Mouse (Mus musculus) midbrain, embryonic 10.5 days (tissue): ENCODE measurements around the gene Xcl1. TPM values are rescaled to one million over a fixed set of nuclear protein-coding genes. Genes with fewer than 3 reads are reported as not detected.

Experiments
- DNase-seq: peaks from one replicate; pipeline ENCODE4 v3.0.0-alpha.2; 2017; ENCODE audit warnings: low spot score
- H3K27ac ChIP-seq: fragments of 300-500 bp; sonication (generic); replicated peaks from 2 replicates; pipeline ENCODE4 v1.5.1; 2016; ENCODE audit warnings: mild to moderate bottlenecking
- H3K27me3 ChIP-seq: fragments of 300-500 bp; sonication (generic); 2 replicates; pipeline ENCODE4 v1.6.1; 2016; ENCODE audit warnings: low read depth, mild to moderate bottlenecking; ENCODE audit not compliant: poor library complexity, severe bottlenecking
- H3K36me3 ChIP-seq: fragments of 300-500 bp; sonication (generic); 2 replicates; pipeline ENCODE4 v1.6.1; 2016; ENCODE audit warnings: mild to moderate bottlenecking, moderate library complexity
- H3K4me1 ChIP-seq: fragments of 300-500 bp; sonication (generic); 2 replicates; pipeline ENCODE4 v1.6.1; 2016
- H3K4me3 ChIP-seq: fragments of 300-500 bp; sonication (generic); 2 replicates; pipeline ENCODE4 v1.5.1; 2016; ENCODE audit warnings: mild to moderate bottlenecking, moderate library complexity
- H3K9me3 ChIP-seq: fragments of 300-500 bp; sonication (generic); replicated peaks from 2 replicates; pipeline ENCODE4 v1.6.1; 2016; ENCODE audit warnings: mild to moderate bottlenecking
- WGBS: fragments of 180-500 bp; shearing (Covaris S2); methylation state at CpG from one replicate; pipeline ENCODE4 v1.1.7; 2016; 5-methylcytosine and 5-hydroxymethylcytosine counted together
- polyA plus RNA-seq: library from polyadenylated mRNA; unstranded; fragments of >200 nt; fragmentation: Nextera tagmentation; extraction: Ambion mirVana; gene quantifications from 2 replicates; pipeline ENCODE4 v1.2.1, GENCODE M21; 2016

Xcl1 gene
- polyA plus RNA-seq, 1 experiment from 2014 or later, result not detected

DNA sequence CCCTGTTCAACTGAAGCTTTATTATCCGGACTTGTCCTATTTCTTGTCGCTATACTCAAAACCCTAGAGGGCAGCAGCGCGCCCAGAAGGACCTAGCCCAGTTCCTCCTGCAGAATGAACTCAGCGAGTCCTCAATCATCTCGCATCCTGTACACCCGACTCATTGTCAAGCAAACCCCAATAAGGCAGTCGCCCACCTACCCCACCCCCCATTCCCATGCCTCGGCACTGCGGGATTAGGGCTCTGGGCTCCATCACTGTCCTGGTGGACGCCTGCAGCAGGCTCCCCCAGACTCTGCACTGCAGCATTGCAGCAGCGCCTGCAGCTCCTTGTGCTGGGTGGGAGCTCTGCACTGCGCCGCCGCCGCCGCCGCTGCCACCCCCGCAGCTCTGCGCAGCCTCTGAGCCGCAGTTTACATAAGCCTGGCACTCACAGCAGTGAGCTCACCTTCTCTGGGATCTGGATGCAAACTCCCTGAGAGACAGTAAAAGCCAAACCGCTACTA lies 36.4 kb downstream of the Xcl1 start:
- Histone ChIP-seq H3K4me3 (peak overlapping the region; percentile 64), H3K27ac (peak overlapping the region; percentile 85), H3K4me1 (peaks cover 22% of the 10 kb centered on the region), H3K9me3 (no peaks in the 10 kb centered on the region), H3K27me3 (peaks cover 21% of the 10 kb centered on the region), H3K36me3 (no peaks in the 10 kb centered on the region)
- DNase-seq, result peak; percentile 80
- WGBS, result under 1% methylated on average over 22 of the region's 22 CpGs

DNA sequence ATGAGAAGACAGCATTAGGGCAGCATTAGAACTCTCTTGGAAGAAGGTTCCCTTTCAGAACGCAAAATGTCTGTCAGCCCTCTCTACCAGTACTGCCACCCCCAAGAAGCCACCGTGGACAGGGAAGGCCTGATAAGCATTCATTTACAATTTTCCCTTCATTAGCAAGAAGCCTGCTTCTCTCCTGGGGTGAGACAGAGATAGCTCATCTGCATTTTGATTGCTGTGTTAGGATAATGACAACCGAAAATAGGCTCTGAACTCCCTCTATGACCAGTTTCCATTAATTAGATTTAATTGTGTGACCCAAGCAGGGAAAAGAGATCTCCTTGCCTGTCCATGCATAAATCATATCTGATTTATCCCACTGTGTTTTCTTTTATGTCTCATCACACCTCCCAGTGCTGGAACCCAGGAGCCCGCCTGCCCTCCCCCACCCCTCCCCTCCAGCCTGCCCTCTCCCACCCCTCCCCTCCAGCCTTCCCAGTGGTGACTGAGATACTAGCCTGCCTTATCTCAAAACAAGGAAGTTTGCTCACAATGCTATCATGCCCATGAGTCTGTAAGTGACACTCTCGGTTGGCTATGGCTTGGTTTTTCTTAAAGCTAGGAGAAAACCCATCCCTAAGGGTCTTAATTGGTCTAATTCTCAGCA lies 38.0 kb downstream of the Xcl1 start:
- Histone ChIP-seq H3K27ac (no peak overlapping the region), H3K4me3 (no peak overlapping the region), H3K36me3 (no peaks in the 10 kb centered on the region), H3K4me1 (peaks cover 22% of the 10 kb centered on the region), H3K27me3 (peaks cover 21% of the 10 kb centered on the region), H3K9me3 (no peaks in the 10 kb centered on the region)
- DNase-seq, result no peak
- WGBS, result 52% methylated on average over 5 of the region's 5 CpGs

DNA sequence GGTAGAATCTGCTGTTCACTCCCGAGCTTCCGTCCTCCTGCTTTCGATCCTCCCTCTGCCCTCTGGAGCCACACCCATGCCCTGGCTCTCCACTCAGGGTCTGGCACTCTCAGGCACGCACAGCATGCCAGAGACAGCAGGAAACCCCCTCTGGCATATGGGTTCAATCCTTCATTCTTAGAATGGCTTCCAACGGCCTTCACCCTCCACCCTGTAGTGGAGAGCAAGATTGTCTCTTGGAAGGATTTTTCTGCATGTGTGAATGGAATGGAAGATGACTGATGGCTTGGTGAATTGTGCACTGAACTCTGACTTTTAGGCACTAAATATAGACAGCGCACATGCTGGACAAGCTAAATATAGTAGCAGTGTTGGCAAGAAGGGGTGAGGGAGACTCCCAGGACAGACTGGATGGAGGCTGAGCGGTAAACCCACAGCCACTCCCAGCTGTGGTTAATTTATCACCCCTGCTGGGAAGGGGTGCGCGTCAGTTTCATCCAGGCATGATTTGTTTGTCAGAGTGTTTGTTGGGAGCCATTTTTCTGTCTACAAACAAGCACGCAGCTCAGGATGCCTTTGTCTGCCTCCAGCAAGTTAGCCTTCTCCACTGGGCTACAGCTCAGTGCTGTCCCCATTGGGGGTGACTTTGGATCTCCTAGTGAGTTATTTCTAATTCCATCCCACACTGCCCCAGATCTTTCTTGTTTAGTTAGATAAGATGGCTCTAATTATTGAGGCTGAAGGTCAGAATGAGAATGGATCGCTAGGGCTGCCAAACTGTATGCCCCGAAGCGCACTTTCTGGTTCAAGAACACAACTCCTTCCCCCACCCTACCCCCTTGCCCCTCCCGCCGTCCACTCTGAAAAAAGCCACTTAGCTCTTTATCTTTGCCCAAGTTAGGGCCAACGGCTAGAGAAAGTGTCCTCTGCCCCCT lies 38.8 kb downstream of the Xcl1 start:
- 73% methylated on average over 16 of the region's 16 CpGs for WGBS
- Histone ChIP-seq H3K4me3 (no peak overlapping the region), H3K36me3 (no peaks in the 10 kb centered on the region), H3K4me1 (peaks cover 22% of the 10 kb centered on the region), H3K27ac (0 out of 2 replicates have a peak overlapping the region, but pooled peaks have one; percentile 13), H3K27me3 (peaks cover 21% of the 10 kb centered on the region), H3K9me3 (no peaks in the 10 kb centered on the region)
- DNase-seq, result no peak

DNA sequence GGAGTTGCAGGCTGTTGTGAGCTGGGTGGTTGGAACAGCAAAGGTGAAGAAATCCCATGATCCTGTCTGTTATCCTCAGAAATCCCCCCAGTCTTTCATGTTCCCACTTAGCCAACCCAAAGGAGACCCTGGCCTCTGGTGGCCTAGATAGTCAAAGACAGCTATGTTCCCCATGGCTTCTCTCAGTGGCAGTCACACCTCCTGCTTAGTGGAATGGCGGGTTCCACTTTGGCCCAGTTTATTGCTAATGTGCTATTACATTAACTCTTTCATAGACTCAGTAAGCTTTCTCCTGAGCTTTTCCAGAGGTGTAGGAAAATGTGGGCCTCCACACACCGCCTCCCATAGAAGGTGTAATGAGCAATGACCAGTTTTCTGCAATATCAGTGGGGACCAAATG lies 39.5 kb downstream of the Xcl1 start:
- DNase-seq, result no peak
- WGBS, result 79% methylated on average over 2 of the region's 2 CpGs
- Histone ChIP-seq H3K9me3 (no peaks in the 10 kb centered on the region), H3K27me3 (peaks cover 20% of the 10 kb centered on the region), H3K27ac (no peak overlapping the region), H3K4me1 (peaks cover 22% of the 10 kb centered on the region), H3K36me3 (no peaks in the 10 kb centered on the region), H3K4me3 (no peak overlapping the region)

DNA sequence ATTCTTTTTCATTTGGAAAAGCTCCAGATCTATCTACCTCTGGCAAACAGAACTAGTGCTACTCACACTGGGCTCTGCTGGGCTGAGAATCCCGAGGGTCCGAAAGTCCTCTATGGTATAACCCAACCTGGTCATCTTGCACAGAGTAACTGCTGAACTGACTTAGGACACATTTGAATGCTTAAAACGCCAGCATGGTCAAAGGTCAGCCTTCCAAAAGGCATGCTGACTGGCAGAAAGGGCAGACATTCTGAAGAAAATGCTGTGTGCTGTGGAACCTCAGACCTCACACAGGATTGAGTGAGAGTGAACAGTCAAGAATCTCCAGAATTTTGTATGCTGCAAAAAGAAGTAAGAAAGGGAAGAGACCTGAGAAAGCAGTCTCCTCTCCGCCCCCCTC lies 45.0 kb downstream of the Xcl1 start:
- Histone ChIP-seq H3K27me3 (no peaks in the 10 kb centered on the region), H3K4me1 (no peaks in the 10 kb centered on the region), H3K36me3 (no peaks in the 10 kb centered on the region), H3K9me3 (no peaks in the 10 kb centered on the region), H3K27ac (no peak overlapping the region), H3K4me3 (no peak overlapping the region)
- 86% methylated on average over 4 of the region's 4 CpGs for WGBS
- DNase-seq, result no peak

DNA sequence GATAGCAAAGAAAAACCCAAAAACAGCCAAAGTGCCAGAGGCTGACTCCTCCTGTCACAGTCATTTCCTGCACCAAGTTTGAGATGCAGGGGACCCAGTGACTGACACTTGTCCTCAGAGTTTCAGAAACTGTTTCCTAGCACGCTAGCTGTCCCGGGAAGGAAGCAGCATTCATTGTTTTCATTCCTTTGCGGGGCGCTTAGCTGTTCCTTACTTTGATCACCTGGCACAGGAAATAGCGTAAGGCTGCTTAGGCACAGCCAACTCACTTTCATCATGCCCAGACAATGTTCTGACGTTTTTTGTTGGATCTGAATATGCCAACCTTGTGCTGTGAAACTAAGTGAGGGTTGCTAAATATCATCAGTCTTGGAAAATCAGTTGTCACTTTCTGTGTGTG lies 46.8 kb downstream of the Xcl1 start:
- Histone ChIP-seq H3K27me3 (no peaks in the 10 kb centered on the region), H3K27ac (no peak overlapping the region), H3K9me3 (no peaks in the 10 kb centered on the region), H3K36me3 (no peaks in the 10 kb centered on the region), H3K4me1 (no peaks in the 10 kb centered on the region), H3K4me3 (no peak overlapping the region)
- no peak for DNase-seq
- 67% methylated on average over 6 of the region's 6 CpGs for WGBS

DNA sequence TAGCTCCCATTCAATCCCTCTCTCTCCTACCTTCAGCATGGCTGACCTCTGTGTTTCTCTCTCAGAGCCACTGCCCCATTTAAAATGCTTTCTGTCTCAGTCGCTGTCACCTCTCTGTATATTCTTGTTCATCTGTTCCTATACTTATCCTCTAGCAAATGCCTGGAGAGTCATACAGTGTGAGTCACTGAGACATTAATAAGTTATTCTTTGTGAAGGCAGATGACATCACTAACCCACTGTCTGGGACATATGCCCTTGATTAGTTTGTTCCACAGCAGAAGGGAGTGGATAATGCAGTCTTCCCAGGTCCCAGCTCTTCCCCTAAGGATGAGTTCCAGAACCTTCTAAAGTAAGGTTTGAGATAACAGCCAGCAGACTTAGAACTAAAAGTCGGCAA lies 47.6 kb downstream of the Xcl1 start:
- Histone ChIP-seq H3K27ac (no peak overlapping the region), H3K9me3 (no peaks in the 10 kb centered on the region), H3K4me3 (no peak overlapping the region), H3K4me1 (no peaks in the 10 kb centered on the region), H3K36me3 (no peaks in the 10 kb centered on the region), H3K27me3 (no peaks in the 10 kb centered on the region)
- 85% methylated on average over 2 of the region's 2 CpGs for WGBS
- DNase-seq, result no peak

DNA sequence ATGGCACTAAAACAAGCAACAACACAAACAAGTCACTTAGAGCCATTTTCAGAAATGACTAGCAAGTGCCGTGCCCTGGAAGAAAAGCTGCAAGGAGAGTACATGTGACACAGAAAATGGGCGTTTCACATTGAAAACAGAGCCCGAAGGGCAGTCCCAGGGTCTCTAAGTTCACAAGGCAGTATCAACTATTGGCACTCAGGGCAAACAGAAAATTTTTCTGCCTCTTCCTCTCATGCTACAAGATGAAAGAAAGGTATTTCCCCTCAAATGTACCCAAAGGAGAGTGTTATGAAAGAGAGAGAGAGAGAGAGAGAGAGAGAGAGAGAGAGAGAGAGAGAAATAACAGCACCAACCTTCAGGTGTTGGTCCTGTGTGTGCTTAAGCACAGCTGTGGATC lies 53.4 kb downstream of the Xcl1 start:
- Histone ChIP-seq H3K9me3 (no peaks in the 10 kb centered on the region), H3K4me3 (no peak overlapping the region), H3K27me3 (no peaks in the 10 kb centered on the region), H3K36me3 (no peaks in the 10 kb centered on the region), H3K27ac (no peak overlapping the region), H3K4me1 (no peaks in the 10 kb centered on the region)
- WGBS, result 87% methylated on average over 3 of the region's 3 CpGs
- no peak for DNase-seq

Other genes with a start within 250 kb of the Xcl1 start
- gene Dpt, start 138.9 kb downstream of the Xcl1 start, polyA plus RNA-seq, result not detected in 2 replicates
- not detected in 2 replicates for gene Tbx19, start 225.2 kb upstream of the Xcl1 start, polyA plus RNA-seq